Mouse (Mus musculus): ENCODE measurements around the gene Wwox. TPM values are rescaled to one million over a fixed set of nuclear protein-coding genes. Genes with fewer than 3 reads are reported as not detected.

Gene Wwox
- polyA plus RNA-seq (2014; fragmentation: Illumina TruSeq; extraction: RNeasy Lipid Tissue Mini Kit (QIAGEN cat#74804); ENCODE audit: low read depth, low replicate concordance): 3.8 TPM

GRCm38 (mm10) chr8:114439334-114440204 lies at the start of gene Wwox:
Gene Wwox (plus strand): TSS chr8:114439655.

DNA sequence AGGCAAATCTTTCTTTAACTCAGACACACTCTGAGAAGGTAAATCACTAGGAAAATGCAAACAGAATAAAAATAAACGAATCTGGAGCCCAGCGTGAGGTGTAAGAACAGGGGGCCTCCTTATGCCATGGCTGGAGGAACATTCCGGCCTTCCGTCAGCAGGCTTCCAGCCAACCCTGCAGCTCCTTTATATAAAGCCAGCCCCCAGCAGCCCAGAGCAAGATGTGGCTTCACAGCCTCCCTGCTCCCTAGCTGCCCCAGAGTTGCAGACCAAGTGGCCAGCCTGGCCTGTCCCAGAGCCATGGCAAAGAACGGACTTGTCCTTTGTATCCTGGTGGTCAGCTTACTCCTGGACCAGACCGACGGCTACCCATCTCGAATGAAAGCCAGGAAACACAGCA lies 21.7 kb upstream of the Wwox start, which contains the start of gene Clec3a:
Clec3a (plus strand) TSS at position 301 of the 400 bp plus-strand sequence.

Other genes with a start within 250 kb of the Wwox start
- not detected for gene Vat1l, start 234.0 kb upstream of the Wwox start, polyA plus RNA-seq (2014; fragmentation: Illumina TruSeq; extraction: RNeasy Lipid Tissue Mini Kit (QIAGEN cat#74804); ENCODE audit: low read depth, low replicate concordance)
- not detected for gene Clec3a, start 21.6 kb upstream of the Wwox start, polyA plus RNA-seq (2014; fragmentation: Illumina TruSeq; extraction: RNeasy Lipid Tissue Mini Kit (QIAGEN cat#74804); ENCODE audit: low read depth, low replicate concordance)